Mouse (Mus musculus) left cerebral cortex, postnatal 4 days (tissue): Measurements from ENCODE around the gene Pcca. TPM values are rescaled to one million over a fixed set of nuclear protein-coding genes. Genes with fewer than 3 reads are reported as not detected.

ENCODE experiments used
- DNase-seq: peaks from one replicate; pipeline ENCODE4 v3.0.0-alpha.2; 2022
- intact Hi-C: fragments of 180-260 bp; cut with DNase I; formaldehyde crosslinking; loops from one replicate; pipeline ENCODE4 v1.15.1; 2025
- total RNA-seq, 2 experiments: library from RNA; stranded (reverse); gene quantifications; 2 replicates each; pipeline ENCODE4 v1.2.3; 2021

The Pcca gene
- 10 to 100 TPM; 26.1 to 29.5 TPM for total RNA-seq

DNA sequence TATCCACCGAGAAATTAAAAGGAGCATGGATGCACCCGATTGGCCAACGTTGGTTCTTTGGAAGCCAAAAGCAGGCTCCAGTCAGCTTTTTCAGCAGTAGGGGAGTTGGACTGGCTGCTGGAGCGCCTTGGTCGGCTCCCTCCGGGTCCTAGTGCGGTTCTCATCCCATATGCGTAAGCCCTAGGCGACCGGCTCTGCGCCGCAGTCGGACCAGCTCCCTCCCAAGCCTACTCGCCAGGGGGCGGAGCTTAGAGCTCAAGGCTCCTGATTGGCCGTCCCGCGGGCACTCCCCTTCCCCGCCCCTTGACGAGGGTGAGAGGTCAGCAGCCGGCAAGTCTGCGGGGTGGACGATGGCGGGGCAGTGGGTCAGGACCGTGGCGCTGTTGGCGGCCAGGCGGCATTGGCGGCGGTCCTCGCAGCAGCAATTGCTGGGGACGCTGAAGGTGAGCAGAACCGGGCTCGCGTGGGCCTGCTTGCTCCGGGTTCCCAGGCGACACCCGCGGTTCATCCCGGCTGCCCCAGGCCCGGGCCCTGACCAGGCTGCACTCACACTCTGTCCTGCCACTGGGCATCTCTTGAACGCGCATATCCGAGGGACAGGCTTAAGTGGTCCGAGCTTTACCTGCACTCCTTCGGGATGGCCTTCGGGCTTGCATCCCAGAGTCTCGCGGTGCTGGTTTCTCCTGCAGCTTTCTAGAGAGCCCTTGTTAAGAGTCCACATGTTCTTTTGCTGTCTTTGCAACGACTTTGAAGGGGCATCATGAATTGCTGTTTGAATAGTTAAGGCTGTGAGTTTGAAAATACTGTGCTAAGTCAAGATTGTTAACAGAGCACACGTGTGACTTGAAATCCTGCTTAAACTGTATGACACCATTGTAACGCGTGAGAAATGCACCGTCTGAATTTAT, at the start of gene Pcca:
Gene Pcca, plus strand, starts transcription at position 308 of the 908 bp plus-strand sequence.
- DNase-seq, result peak; percentile 99
- intact Hi-C loops, result no loop called here

DNA sequence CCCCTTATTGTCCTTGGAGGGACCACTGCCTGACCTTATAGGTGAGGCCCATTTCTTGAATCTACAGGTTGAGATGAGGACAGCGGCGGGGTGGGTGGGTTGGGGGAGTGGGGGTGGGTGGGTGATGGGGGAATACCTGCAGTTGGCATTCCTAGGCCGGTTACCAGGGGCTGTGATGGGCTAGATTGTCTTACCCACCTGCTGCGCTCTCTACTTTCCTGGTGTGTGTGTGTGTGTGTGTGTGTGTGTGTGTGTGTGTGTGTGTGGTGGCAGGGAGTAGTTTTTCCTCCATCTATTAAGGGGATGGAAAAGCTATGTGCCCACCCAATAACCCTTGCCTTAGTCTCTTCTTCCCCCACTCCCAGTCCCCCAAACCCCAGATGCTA, 49.7 kb upstream of the Pcca start:
- intact Hi-C loops, result loop anchor here (5.0 kb wide), 1 partner anchor 393 kb away; no protein-coding TSS in a partner anchor
- no peak for DNase-seq

DNA sequence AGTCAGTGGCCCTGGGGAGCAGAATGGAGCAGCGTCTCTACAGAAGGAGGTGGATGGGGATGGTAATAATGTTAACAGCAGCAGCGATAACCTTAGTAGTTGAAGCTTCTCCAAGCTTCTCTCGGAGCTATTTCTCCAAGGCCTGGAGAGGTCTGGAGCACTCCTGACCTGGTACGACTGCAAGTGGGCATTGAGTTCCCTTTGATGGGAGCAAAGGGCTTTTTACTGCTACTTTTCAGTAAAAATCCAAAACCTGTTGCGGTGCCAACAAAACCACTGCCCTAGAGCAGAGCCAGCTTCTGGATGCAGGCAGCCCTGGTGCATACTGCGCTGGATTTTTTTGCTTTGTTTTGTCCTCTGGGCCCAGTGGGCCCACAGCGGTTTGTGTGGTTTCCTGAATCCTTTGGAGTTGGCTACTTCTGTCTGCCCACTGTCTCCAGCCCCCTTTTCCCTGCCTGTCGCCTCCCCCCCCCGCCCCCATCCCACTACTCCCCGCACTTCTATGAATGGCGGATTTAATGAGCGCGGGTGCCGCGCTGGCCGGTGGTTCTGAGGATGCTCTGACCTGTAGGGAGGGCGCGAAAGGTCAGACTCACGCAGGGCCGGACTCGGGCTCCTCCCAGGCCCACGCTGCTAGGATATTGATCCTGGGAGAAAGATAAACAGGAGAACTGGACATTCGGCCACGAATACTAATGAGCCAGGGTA, 49.1 kb upstream of the Pcca start:
- intact Hi-C loops, result loop anchor here (5.0 kb wide), 1 partner anchor 392 kb away; no protein-coding TSS in a partner anchor
- peak; percentile 66 for DNase-seq

DNA sequence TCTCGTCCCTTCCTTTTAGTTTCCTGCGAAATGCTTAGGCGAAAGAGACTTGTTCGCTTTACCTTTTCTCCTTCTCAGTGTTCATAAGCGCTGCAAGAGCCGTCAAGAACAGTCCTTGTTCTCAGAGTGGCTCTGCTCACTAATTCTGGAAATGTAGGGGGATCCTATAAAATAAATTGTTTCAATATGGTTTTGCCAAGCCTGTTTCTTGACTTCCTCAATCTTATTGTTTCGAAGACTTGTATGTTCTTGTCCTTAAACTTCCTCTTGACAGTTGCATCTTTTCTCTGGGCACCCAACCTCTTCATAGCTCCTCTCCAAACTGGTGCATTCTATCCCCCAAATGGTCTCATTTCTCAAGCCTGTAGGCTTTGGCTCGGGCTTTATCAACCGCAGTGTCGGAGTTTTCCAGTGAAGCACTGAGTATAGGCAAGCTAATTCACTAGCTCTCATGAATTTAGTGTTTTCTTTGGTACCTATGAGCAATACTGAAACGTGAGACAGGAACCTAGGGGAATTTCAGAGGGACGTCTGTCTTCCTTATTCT, 48.4 kb upstream of the Pcca start:
- intact Hi-C loops, result no loop called here

DNA sequence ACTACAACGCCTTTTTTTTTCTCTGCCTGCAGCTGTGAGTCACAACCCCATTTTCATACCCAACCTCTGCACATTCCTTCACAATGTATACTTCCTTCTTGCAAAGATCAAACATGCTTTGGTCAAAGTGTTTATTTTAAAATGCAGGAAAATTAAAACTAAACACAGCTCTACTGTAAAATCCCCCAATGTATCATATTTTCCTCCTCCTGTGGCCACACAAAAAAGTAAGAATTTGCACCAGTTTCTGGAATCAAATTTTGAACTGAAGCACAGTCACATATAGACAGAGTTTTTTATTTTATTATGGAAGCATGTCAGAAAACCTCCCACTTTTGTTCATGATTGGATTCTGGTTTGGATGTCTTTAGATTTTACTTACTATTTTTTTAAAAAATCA, 47.5 kb upstream of the Pcca start:
- no peak for DNase-seq
- intact Hi-C loops, result no loop called here

More for the DNA sequence above, 48.4 kb upstream of the Pcca start:
- DNase-seq, result no peak

DNA sequence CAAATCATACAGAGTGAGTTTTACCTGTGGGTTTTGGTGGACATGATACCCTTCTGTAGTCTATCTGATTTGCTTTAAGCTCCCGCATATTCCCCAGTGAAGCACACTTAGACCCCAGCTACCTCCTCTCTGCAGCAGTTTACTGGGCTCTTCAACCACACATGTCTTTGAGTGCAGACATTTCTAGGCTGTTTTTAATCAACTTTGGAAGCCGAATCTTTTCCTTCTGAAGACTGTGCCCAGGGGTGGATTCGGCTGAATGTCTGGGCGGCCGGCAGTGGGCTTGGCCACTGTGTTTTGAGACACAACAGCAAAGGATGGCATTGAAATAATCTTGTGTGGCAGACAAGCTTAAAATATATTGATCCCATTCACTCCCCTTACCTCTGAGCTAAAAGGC, 46.8 kb upstream of the Pcca start:
- intact Hi-C loops, result no loop called here

DNA sequence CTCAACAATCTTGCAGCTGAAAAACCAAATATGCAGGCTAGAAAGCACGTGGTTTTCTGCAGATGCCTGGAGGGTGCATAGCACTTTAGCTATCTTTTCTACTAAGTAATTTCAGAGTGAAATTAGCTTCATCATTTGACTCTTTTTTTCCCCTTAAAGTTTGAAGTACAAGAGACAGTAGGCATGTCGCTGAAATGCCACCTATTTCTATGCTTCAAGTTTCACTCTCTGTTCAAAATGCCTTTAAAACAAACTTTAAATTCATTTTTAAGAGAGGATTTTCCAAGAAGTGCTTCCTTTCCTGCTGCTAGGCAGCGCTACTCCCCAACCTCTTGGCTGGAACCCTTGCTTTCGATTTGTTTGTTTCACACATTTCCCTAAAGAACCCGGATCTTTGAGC, 45.1 kb upstream of the Pcca start:
- DNase-seq, result no peak
- intact Hi-C loops, result no loop called here

More for the DNA sequence above, 46.8 kb upstream of the Pcca start:
- DNase-seq, result no peak

DNA sequence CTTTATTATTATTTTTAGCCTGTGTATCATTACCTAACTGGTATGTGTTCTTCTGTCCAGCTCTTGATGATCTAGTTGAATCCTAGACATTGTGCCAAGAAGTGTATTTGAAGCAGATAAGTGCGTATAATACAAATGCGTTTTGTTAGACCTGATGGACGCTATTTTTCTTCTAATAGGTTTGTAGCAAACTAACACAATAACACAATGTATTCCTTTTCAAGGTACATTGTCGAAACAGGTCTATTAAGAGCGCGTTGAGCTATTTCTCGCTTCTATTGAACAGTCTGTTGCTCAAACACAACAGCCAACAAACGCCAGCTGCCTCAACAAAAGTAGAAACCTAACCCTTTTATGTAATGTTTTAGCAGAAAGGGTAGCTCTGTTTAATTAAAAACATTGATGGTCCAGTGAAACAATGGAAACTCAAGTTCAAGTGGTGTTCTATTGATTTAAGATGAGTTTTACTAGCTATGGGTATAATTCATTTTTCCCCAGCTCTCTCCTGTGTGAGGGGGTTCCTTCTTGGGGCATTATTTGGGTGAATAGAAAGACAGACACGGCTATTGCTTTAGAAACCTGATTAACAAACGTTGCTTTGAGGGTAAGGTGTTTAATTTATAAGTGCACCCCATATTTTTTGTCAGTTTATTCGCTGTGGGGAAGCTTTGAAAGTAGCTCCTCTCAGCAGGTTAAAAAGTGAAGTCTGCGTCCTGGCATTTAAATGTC, 44.3 kb upstream of the Pcca start:
- intact Hi-C loops, result no loop called here
- no peak for DNase-seq

DNA sequence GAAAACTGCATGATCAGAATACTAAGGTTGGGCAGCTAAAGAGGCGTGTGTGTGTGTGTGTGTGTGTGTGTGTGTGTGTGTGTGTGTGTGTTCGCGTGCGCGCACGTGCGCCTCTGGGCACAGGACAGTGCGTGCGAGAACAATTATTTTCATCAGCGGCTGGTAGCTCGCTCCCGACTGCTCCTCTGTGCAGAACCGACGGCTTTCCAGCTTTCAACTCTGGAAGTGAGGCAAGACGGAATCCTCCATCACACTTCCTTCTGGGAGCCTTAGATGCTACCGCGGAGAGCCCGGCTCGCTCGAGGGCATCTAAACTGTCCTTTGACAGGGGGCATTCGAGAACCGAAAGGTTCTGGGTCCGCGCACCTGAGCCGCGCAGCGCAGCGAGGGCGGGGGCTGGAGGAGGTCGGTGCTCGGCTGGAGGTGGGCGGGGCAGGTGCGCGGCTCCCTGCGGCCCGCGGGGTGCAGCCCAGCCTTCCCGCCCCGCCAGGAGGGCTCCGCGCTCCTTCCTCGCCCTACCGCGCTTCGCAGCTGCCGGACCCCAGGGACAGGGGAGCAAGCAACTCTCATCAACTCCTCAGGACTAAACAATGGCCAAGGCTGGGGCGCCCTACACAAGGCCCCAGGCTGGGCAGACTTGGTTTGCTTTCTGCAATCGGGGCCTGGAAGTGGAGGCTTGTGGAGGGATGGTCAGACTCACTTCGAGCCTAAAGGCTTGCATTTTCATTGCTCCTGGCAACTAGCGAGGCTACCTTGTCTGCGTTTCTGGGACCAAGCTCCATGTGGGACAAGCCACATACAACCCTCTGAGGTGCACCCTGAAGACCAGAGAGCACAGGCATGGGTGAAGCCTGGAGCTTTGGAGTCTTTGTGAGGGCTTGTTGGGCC, 43.4 kb upstream of the Pcca start, which contains the start of gene Gm10837:
Gene Gm10837, plus strand, starts transcription at position 146 of the 888 bp plus-strand sequence.
- DNase-seq, result peak; percentile 71
- intact Hi-C loops, result no loop called here

DNA sequence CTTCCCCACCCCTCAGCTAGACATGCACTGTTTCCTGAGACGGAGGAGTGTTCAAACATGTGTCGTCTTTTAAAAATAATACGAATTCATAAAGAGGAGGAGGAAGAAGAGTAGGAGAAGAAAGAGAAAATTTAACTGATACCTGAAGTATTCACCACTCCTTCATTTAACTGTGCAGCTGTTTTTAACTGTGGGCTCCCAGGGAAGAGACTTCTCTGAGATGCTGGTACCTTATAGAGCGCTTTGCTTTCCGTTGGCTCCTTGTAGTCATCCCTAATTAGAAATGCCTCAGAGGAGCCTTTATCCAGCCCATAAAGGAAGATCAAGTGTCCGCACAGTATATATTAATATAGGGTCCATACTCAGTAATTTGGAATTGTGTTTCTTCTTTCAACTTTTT, 42.6 kb upstream of the Pcca start:
- DNase-seq, result no peak
- intact Hi-C loops, result no loop called here

DNA sequence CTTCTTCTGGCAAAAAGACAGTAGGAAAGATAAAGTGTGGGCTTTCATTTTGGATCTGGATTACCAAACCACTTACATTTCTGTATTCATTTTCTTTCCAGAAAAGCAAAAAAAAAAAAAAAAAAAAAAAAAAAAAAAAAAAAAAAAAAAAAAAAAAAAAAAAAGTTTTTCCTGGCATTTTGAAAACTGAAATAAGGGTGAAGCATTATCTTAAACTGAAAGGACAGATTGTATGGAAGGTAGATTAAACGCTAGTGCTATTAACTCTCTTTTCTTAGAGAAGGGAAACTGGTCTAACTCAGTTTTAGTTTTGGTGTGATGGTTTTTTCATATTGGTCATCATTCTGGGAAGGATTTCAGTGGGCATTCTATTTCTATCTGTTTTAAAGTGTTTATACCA, 42.1 kb upstream of the Pcca start:
- intact Hi-C loops, result no loop called here

DNA sequence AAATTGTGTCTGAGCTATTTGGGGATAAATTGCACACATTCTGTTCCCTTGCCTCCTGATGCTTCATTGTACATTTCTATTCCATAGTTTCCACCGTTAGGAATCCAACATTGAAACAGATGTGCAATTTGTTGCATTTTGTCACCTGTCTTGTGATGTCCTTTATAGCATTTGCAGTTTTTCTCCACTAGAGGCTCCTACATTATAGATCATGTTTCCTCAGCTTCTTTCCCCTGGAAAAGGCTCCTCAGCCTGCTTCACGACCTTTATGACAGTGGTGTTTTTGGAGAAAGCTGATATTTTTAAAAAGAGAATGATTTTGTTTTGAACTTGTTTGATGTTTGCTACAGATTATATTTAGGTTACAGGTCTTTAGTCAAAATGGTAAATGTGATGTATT, 25.1 kb upstream of the Pcca start:
- no peak for DNase-seq
- intact Hi-C loops, result no loop called here

More for the DNA sequence above, 42.1 kb upstream of the Pcca start:
- DNase-seq, result no peak

DNA sequence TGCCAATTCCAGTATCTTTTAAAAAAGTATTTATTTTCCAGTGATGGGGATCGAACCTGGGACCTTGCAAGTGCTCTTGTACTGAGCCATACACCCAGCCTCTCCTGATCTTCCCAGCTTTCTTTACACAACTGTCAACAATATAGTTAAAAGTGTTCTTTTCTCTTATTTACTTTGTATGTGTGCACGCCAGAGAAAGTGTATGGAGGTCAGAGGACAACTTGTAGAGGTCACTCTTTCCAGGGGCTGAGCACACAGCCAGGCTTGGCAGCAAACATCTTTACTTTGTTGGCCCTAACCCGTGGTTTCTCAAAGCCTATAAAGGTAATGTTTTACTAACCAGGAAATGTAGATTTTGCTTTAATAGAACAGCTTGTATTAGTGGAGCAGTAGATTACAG, 22.6 kb upstream of the Pcca start:
- intact Hi-C loops, result no loop called here
- DNase-seq, result no peak

DNA sequence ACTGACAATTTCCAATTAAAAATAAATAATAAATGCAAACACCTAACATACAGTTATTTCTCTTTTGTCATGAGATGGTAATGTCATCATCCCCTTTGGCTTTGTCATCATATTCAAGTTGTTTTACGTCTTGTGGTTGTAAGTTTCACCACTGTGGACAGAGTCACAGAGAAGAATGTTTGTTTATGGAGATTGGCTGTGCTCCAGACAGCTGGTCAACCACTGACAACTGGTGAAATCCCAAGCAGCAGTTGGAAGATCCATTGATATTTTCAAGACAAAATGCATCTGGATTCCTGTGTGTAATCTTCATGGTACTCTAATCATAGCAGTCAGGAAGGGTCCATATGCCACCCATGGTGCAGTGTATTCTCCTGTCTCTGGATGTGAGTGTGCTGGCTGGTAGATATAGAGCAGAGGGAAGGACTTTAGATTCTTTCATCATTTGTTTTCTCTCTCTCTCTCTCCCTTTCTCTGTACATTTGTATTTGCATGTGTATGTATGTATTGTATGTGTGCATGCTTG, 20.6 kb upstream of the Pcca start:
- DNase-seq, result no peak
- intact Hi-C loops, result no loop called here

DNA sequence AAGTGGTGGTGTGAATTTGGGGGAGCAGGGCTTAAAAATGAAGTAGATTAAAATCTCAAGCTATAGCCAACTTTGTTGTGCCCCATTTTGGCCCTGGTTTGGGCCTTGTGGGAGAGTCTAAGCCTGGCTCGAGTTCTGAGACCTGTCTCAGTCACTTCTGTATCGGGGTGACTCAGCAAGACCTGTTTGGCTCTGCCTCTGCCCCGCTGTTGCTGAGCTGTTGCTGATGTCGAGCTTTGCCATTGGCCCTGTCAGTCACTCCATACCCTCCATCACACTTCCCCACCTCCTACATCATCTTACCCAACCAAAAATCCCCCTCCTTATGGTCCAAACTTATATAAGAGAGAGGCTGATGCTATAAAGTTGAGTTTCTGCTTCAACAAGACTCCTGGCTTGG, 5.6 kb upstream of the Pcca start:
- no peak for DNase-seq
- intact Hi-C loops, result no loop called here

DNA sequence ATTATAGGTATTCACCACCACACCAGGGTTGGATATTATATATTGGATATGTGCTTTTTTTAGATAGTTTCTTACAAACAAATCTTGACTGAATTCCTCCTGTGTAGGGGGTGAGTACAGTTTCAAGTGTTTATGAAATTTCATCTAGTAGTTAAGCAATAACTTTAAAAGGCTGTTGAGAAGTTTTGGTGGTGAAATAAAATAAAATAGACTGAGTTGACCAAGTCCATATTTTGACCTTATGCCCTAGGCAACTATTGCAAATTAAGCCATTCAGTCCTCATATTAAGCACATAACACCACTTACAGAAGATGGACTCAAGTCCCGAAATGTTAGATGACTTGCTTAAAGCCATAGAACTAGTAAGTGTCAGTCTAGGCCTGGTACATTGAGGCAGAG, 1.9 kb downstream of the Pcca start:
- DNase-seq, result no peak
- intact Hi-C loops, result no loop called here

DNA sequence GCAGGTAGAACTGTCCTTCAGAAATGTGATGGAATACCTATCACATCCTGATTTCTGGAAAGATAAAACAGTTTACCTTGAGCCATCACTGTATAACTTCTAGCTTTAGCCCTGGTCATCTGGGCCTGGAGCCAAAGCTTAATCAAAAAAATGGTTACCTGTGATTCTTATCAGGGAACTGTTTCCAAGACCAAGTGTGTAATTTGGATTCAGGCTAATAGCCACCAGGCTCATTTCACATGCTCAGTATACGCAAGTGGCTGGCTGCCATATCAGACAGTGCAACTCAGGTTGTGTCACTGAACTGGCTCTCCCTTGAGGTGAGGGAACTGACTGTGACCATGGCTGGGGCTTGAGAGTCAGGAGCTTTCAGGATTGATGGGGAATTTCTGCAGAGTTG, 14.3 kb downstream of the Pcca start:
- intact Hi-C loops, result no loop called here
- DNase-seq, result no peak

DNA sequence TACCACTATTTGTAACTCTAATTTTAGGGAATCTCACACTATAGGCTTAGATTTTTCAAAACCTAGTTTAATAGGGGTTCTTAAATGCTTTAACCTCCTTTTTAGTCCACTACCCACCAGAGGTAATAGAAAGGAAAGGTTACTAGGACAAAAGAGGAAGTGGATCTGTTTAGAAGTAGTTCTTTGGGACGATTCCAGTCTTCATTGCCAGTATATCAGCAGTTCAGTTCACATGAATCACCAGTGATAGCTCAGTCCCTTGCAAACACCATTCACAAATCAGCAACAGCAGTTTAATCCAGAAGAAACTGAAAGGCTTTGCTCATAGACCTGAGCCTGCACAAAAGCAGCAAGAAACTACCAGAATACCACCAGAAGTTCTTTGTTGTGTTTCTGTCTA, 14.8 kb downstream of the Pcca start:
- intact Hi-C loops, result no loop called here
- no peak for DNase-seq

DNA sequence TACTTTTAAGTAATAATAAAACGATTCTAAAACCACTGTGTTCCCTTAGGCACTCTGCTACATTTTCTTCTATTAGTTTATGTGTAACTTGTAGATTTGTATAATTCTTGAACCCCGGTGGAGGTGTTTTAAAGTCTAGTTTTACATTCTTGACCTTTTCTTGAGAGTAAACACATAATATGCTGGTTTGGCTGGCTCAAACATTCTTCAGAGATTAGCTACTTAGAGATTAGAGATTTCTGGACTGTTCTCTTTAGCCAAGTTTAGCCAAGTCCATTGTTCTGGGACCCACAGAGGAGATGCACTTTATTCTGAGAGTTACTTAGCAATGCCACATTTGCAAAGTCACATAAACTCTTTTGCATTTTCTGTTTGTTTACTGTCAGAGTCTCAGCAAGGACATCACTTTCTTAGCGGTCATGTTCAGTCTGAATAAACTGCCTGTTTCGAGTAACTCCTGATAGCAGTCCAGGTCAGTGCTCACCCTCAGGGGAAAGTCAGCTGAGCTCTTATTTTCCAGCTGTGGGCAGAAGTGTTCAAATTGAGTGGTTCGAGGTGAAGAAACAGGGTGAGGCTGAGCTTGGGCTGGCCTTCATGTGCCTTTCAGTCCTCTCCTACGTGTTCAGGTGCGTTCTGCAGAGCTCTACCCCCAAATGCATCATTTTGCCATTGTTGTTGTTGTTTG, 18.8 kb downstream of the Pcca start:
- DNase-seq, result no peak
- intact Hi-C loops, result no loop called here
